Mouse (Mus musculus) urinary bladder, adult 2 months (tissue): ENCODE measurements around the gene Rfx1. TPM values are rescaled to one million over a fixed set of nuclear protein-coding genes. Genes with fewer than 3 reads are reported as not detected.

Experiments
- polyA plus RNA-seq: library from polyadenylated mRNA; depleted of rRNA; stranded (reverse); fragments of >200 nt; gene quantifications from 2 replicates; pipeline ENCODE4 v1.2.3, GENCODE M21; 2012; rRNA removed

The Rfx1 gene
- polyA plus RNA-seq, 1 experiment = 8.0 TPM

Other genes starting within 250 kb of the Rfx1 start
- gene Adgrl1, start 166.7 kb upstream of the Rfx1 start, polyA plus RNA-seq = 39.4 and 48.3 TPM in 2 replicates
- 0.69 and 0.96 TPM in 2 replicates for gene Gm10644, start 111.6 kb upstream of the Rfx1 start, polyA plus RNA-seq
- gene Asf1b, start 111.3 kb upstream of the Rfx1 start, polyA plus RNA-seq = 2.3 and 3.1 TPM in 2 replicates
- gene Prkaca, start 93.8 kb upstream of the Rfx1 start, polyA plus RNA-seq = 74.4 and 81.2 TPM in 2 replicates
- gene Samd1, start 69.2 kb upstream of the Rfx1 start, polyA plus RNA-seq = 34.5 and 36.0 TPM in 2 replicates
- 0.18 and 0.19 TPM in 2 replicates for gene 1700067K01Rik, start 65.3 kb upstream of the Rfx1 start, polyA plus RNA-seq
- 0.14 and 0.15 TPM in 2 replicates for gene 2210011C24Rik, start 54.7 kb upstream of the Rfx1 start, polyA plus RNA-seq
- 0.21 and 0.24 TPM in 2 replicates for gene Palm3, start 45.4 kb upstream of the Rfx1 start, polyA plus RNA-seq
- gene Il27ra, start 24.2 kb upstream of the Rfx1 start, polyA plus RNA-seq = 2.0 and 2.1 TPM in 2 replicates
- 0.21 and 0.30 TPM in 2 replicates for gene Rln3, start 21.8 kb upstream of the Rfx1 start, polyA plus RNA-seq
- 2.0 and 2.3 TPM in 2 replicates for gene Gm10643, start 1.7 kb upstream of the Rfx1 start, polyA plus RNA-seq
- 20.4 and 26.6 TPM in 2 replicates for gene Dcaf15, start 37.9 kb downstream of the Rfx1 start, polyA plus RNA-seq
- 0.66 and 1.1 TPM in 2 replicates for gene Podnl1, start 59.2 kb downstream of the Rfx1 start, polyA plus RNA-seq
- gene Cc2d1a, start 81.1 kb downstream of the Rfx1 start, polyA plus RNA-seq = 18.5 and 22.3 TPM in 2 replicates
- gene 4930432K21Rik, start 81.2 kb downstream of the Rfx1 start, polyA plus RNA-seq = 0.62 and 0.74 TPM in 2 replicates
- 0.13 TPM in 1 of 2 replicates, not detected in the other for gene Nanos3, start 118.4 kb downstream of the Rfx1 start, polyA plus RNA-seq
- gene Zswim4, start 170.2 kb downstream of the Rfx1 start, polyA plus RNA-seq = 8.6 and 9.2 TPM in 2 replicates
- 183 and 196 TPM in 2 replicates for gene D8Ertd738e, start 182.9 kb downstream of the Rfx1 start, polyA plus RNA-seq
- gene Mri1, start 190.5 kb downstream of the Rfx1 start, polyA plus RNA-seq = 41.1 and 47.3 TPM in 2 replicates
- 33.1 and 35.3 TPM in 2 replicates for gene Ccdc130, start 203.5 kb downstream of the Rfx1 start, polyA plus RNA-seq